Mouse (Mus musculus): ENCODE measurements at regions not wholly inside any gene's neighbourhood (a gene's known extent, or its start where the extent isn't known, plus 50 kb on each side); places are given as distances from the start of the nearest gene placed in this dataset.

- TF ChIP-seq CTCF (conservative IDR thresholded peaks at IDR 0.05; ENCODE audit: insufficient read depth, insufficient read length, low read depth, low read length): no peak
- no peak for TF ChIP-seq POLR2A (IDR thresholded peaks at IDR 0.05; ENCODE audit: low read depth, low read length)
Observed at GRCm38 (mm10) chr16:49504669-49505068, 194.4 kb upstream of the Ift57 start.

All from kidney, adult 2 months (tissue).